ENCODE assay signal across 9 mouse cellular contexts in the genomic region with DNA sequence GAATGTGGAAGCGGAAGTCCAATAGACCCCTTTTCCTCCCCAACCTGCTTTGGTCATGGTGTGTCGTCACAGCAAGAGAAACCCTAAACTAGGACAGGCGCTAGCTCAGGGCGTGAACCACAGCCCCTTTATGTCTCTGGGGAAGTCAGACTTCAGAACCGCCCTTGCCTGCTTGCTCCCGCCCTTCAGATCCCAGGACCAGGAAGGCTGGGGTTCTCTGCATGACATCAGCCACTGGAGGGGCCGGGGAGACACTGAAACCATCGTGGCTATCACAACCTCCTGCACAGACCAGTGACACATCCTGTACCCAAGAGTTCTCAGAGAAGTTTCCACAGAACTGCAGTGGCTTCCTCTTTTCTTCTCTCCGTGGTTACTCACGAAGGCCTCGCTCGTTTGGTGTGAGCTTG. TPM values are rescaled to one million over a fixed set of nuclear protein-coding genes. Genes with fewer than 3 reads are reported as not detected.
DNase-seq lines count a peak whose midpoint lies in the region; ATAC-seq and TF ChIP-seq lines count a peak whose summit lies in the region.
"Had no signal": no experiment of that assay in that cellular context is flagged by ENCODE, and none has a peak within 500 bp of the region (broad histone marks: within the 10 kb centered on the region; RNA-seq: fewer than 3 reads in every experiment).

No protein-coding gene starts in this region.

- no peak for TF ChIP-seq CTCF in G1E (IDR thresholded peaks at IDR 0.05; ENCODE audit: low read depth, low read length)

- H3K36me3 ChIP-seq in G1E (replicated peaks) = no peaks in the 10 kb centered on the region
- H3K36me3 ChIP-seq in forebrain, embryonic 12.5 days (replicated peaks) = no peaks in the 10 kb centered on the region

- peak; percentile 79 for ATAC-seq in G1E (ENCODE audit: extremely low read depth, insufficient number of reproducible peaks, low FRiP score, poor library complexity, severe bottlenecking)
- no peak for ATAC-seq in forebrain, embryonic 12.5 days (ENCODE audit: low FRiP score)

- no peak overlapping the region for H3K27ac ChIP-seq in forebrain, embryonic 12.5 days

- no peak overlapping the region for H3K4me2 ChIP-seq in forebrain, embryonic 12.5 days

- no peak overlapping the region for H3K9ac ChIP-seq in forebrain, embryonic 12.5 days

- H3K9me3 ChIP-seq in G1E (replicated peaks) = no peaks in the 10 kb centered on the region
- H3K9me3 ChIP-seq in forebrain, embryonic 12.5 days = no peaks in the 10 kb centered on the region

- H3K27me3 ChIP-seq in G1E (ENCODE audit: insufficient read depth, low read length) = no peaks in the 10 kb centered on the region
- H3K27me3 ChIP-seq in forebrain, embryonic 12.5 days = no peaks in the 10 kb centered on the region

- no peak overlapping the region; the same call in 1 of the 2 replicates for H3K4me3 ChIP-seq in G1E (ENCODE audit: low read depth, low read length)
- H3K4me3 ChIP-seq in forebrain, embryonic 12.5 days (replicated peaks) = no peak overlapping the region

- WGBS in forebrain, embryonic 12.5 days = 82% methylated on average over 12 of the region's 12 CpGs

- peaks cover 28% of the 10 kb centered on the region for H3K4me1 ChIP-seq in G1E (ENCODE audit: insufficient read depth, low read depth, low read length)
- H3K4me1 ChIP-seq in forebrain, embryonic 12.5 days = no peaks in the 10 kb centered on the region

- peak; percentile 84 to 88 for DNase-seq in B cell, adult 2 months
- peak; percentile 40 for DNase-seq in G1E (ENCODE audit: low spot score)
- DNase-seq in liver = peak; percentile 53
- DNase-seq in naive thymus-derived CD4-positive, alpha-beta T cell, adult 2 months (ENCODE audit: low read depth) = peak; percentile 84
- no peak for DNase-seq in ovary, adult 18-20 months (ENCODE audit: low spot score)
- DNase-seq in frontal cortex, adult 2 months (ENCODE audit: extremely low spot score in 1 of 2, low spot score in 1 of 2) = no peak
- no peak for DNase-seq in gastrocnemius, adult 8-10 months (ENCODE audit: low spot score in 2 of 2)
- DNase-seq: layer of hippocampus, postnatal 36 days had no signal

RNA-seq across cellular contexts. Expression of gene Srgn, which starts 16.2 kb away (rescaled TPM):
- 700 and 806 TPM in 2 replicates for total RNA-seq in G1E (2014; fragmentation: Nextera tagmentation)
- total RNA-seq in G1E (2017) = 437 and 463 TPM in 2 replicates
- polyA plus RNA-seq in G1E (2012) = 18.3 and 92.7 TPM in 2 replicates
- 3.2 and 3.8 TPM in 2 replicates for polyA plus RNA-seq in forebrain, embryonic 12.5 days (2016; fragmentation: Nextera tagmentation; extraction: Ambion mirVana)
- 15.3 and 18.9 TPM in 2 replicates for polyA plus RNA-seq in frontal cortex, adult 2 months (2012; rRNA removed)
- total RNA-seq in gastrocnemius, adult 8-10 months (2022) = 10 to 100 TPM in 1 of 4 experiments, 1 to 10 TPM in 3; 7.1 to 11.8 (median 8.6) TPM

RNA-seq across cellular contexts. Expression of gene Kif1bp, which starts 34.9 kb away (rescaled TPM):
- total RNA-seq in G1E (2014; fragmentation: Nextera tagmentation) (51.4 and 51.5 TPM in 2 replicates), G1E (2017) (60.1 and 60.9 TPM in 2 replicates)
- polyA plus RNA-seq in G1E (2012) = 10.9 and 14.9 TPM in 2 replicates
- polyA plus RNA-seq in forebrain, embryonic 12.5 days (2016; fragmentation: Nextera tagmentation; extraction: Ambion mirVana) = 61.1 and 61.4 TPM in 2 replicates
- 127 and 132 TPM in 2 replicates for polyA plus RNA-seq in frontal cortex, adult 2 months (2012; rRNA removed)
- total RNA-seq in gastrocnemius, adult 8-10 months (2022) = 10 to 100 TPM; 26.1 to 30.2 (median 28.2) TPM

RNA-seq across cellular contexts. Expression of gene Vps26a, which starts 56.8 kb away (rescaled TPM):
- 63.4 and 79.5 TPM in 2 replicates for total RNA-seq in G1E (2014; fragmentation: Nextera tagmentation)
- 134 and 165 TPM in 2 replicates for total RNA-seq in G1E (2017)
- polyA plus RNA-seq in G1E (2012) = 5.1 and 10.3 TPM in 2 replicates
- 89.7 and 95.6 TPM in 2 replicates for polyA plus RNA-seq in forebrain, embryonic 12.5 days (2016; fragmentation: Nextera tagmentation; extraction: Ambion mirVana)
- 37.0 and 41.5 TPM in 2 replicates for polyA plus RNA-seq in frontal cortex, adult 2 months (2012; rRNA removed)
- total RNA-seq in gastrocnemius, adult 8-10 months (2022) = 10 to 100 TPM; 27.5 to 31.7 (median 29.6) TPM

RNA-seq across cellular contexts. Expression of gene Ddx21, which starts 58.7 kb away (rescaled TPM):
- 77.7 and 85.9 TPM in 2 replicates for total RNA-seq in G1E (2014; fragmentation: Nextera tagmentation)
- total RNA-seq in G1E (2017) = 66.7 and 81.1 TPM in 2 replicates
- polyA plus RNA-seq in G1E (2012) = 68.0 and 74.3 TPM in 2 replicates
- polyA plus RNA-seq in forebrain, embryonic 12.5 days (2016; fragmentation: Nextera tagmentation; extraction: Ambion mirVana) = 32.6 and 33.3 TPM in 2 replicates
- 17.3 and 20.8 TPM in 2 replicates for polyA plus RNA-seq in frontal cortex, adult 2 months (2012; rRNA removed)
- 10 to 100 TPM; 28.1 to 37.7 (median 31.0) TPM for total RNA-seq in gastrocnemius, adult 8-10 months (2022)

Comparison
In these comparisons a context has a peak if more than half of its experiments do, and no peak if none do; other contexts are left out.
1. DNase-seq: peak in B cell, adult 2 months (2 of 2), G1E (single experiment), liver (single experiment) and naive thymus-derived CD4-positive, alpha-beta T cell, adult 2 months (single experiment); none in ovary, adult 18-20 months (single experiment), frontal cortex, adult 2 months (0 of 2) and gastrocnemius, adult 8-10 months (0 of 2).